Mouse (Mus musculus) ovary, postnatal 14 days (tissue): ENCODE data around the gene Ythdf2.
"Not testable (repeated sequence)": the region's sequence is repeated elsewhere in the genome, so short reads cannot be mapped to it uniquely, and the experiment has no call there.

Source experiments
- DNase-seq: peaks from one replicate; pipeline ENCODE4 v3.0.0; 2022; ENCODE audit warnings: low spot score

Ythdf2 gene

DNA sequence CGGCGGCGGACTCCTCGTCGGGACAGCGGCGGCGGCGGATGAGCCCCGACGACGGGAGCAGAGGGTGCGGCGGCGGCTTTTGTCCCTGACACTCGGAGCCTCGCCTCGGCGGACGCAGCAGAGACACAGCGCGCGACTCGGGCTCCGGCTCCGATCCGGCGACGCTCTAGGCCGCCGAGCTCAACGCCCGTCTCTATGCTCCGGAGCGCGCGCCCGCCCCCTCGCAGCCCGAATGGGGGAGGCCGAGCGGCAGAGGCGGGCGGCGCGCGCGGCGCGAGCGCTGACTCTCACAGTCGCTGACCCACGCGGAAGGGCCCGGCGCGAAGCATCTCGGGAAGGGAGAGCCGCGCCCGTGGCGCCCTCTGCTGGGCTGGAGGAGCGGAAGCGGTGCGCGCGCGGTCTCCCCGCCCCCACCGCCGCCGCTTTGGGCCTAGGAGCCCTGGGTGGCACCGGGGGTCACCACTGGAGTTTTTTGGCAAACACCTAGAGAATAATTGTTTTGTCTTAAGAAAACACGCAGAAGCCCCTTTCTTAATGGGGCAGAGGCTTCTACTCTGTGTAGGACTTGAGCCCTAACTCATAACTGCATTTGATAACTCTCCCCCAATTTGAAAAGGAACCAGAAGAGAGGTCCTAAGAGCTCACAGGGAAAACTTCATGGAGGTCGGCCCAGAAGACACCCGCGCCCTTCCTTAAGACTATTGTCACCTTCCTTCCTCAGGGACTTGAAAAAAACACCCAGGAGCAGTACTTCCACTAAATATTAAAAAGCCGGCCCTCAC is at the start of gene Ythdf2:
TSS of gene Ythdf2 (minus strand) at position 351 of the 782 bp plus-strand sequence.
- DNase-seq, result peak; percentile 98

- peak; percentile 26 for DNase-seq
These were observed 48.6 kb upstream of the Ythdf2 start for GRCm38 (mm10) chr4:132260404-132261379.

DNA sequence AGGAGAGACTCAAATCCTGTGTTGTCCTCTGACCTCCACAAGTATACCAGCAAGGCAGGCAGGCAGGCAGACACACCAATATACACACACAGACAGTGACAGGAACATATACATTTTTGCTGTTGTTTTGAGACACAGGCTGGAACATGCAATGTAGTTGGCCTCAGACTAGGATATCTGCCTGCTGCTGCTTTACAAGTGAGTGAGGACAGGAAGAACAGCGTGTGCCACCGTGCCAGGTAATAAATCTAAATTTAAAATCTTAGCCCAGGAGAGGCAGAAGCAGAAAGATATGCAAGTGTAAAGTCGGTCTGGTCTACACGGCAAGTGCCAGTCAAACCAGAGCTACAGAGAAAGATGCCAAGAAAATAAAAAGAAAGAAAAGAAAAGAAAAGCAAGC is 47.1 kb upstream of the Ythdf2 start:
- DNase-seq, result no peak

DNA sequence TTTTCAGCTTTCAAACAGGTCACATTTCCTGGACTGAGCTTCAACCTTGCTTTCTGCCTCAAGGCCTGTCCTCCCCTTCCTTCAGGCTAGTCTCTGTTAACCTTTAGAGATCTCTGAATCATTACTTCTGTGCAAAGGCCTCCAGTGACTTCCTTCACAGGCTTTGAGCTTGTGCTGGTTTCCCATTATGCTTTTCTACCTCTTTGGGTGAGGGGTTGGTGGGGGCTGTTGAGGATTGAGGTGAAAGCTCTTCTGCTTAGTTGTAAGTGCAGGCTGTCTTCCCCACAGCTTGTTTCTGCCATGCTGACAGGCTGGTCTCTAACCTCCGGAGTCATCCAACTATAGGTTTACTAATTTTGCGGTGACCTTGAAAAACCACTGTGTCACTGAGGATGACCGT is 44.3 kb upstream of the Ythdf2 start:
- DNase-seq, result no peak

DNA sequence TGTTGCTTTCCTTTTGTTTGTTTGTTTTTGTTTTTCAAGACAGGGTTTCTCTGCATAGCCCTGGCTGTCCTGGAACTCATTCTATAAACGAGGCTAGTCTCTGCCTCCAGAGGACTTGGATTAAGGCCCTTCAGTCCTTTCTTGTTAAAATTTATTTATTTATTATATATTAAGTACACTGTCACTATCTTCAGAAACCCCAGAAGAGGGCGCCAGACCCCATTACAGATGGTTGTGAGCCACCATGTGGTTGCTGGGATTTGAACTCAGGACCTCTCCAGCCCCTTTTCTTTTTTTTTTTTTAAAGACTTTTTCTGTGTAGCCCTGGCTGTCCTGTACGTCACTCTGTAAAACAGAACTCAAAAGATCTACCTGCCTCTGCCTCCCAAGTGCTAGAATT is 42.9 kb upstream of the Ythdf2 start:
- no peak for DNase-seq

DNA sequence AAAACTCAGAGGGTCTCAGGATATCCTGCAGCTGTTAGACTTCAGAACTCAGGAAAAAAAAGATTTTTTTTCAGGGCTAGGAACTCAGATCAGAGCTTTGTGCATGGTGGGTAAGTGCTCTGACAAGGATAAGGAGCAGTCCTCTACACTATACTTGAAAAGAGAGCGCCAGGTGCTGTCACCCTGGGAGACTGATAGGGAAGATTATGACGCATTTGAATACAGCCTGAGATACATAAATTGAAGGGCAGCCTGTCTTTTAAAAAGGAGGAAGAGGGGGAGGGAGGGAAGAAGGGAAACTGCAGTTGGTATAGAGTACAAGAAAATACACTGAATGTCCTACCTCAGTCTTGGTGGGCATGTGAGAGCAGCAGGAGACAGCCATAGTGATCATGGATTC is 41.5 kb upstream of the Ythdf2 start:
- DNase-seq, result no peak

GRCm38 (mm10) chr4:132253128-132253527 is 41.0 kb upstream of the Ythdf2 start:
- no peak for DNase-seq

GRCm38 (mm10) chr4:132251596-132251995 is 39.5 kb upstream of the Ythdf2 start:
- no peak for DNase-seq

- DNase-seq, result no peak
These were observed 35.4 kb upstream of the Ythdf2 start for GRCm38 (mm10) chr4:132247451-132247997.

DNA sequence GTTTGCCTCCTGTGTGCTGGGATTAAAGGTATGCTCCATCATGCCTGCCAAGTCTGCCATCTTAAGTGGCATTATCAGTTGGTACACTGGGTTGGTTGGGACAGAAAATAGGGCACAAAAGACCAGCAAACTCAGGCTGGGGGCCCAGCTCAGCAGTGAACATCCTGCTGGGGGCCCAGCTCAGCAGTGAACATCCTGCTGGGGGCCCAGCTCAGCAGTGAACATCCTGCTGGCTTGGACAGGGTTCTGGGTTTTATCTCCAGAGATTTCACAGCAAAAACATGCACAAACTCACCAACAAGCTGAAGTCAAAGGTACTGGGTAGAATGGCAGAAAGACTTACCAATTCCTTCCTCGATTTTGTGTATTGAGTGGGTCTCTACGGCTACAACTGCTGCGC is 33.5 kb upstream of the Ythdf2 start:
- no peak for DNase-seq

DNA sequence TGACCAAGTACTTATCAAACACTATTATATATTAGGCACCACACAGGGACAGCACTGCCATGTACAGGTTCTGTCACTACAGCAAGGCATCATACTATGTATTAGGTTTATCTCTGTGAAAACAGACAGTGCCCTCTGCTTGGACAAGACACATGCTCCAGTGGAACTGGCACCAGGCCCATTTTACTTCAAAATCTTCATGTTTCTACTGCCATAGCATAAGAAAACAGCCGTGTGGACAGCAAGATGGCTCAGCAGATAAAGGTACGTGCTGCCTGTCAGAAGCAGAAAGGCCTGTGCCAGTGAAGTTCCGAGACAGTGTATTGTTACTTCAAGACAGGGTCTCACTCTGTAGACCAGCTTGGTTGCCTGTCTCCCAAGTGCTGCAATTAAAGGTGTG is 29.1 kb upstream of the Ythdf2 start:
- no peak for DNase-seq

DNA sequence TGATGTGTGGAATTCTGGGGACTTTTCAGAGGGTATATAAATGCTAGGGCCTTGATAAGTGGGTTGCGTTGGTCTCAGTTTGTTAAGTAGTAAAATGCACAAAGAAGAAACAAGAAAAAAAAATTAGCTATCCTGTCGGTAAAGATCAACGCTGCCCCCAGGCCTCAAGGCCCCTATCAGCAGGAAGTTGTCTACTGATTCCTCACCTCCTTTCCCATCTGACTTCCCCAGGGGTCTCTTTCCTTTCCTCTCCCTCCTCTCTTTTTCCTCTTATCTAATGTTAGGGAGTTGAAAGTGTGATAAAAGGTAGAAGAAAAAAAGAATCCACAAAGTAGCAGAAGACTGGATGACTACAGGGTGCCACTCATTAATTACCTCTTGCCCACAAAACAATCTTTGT is 28.3 kb upstream of the Ythdf2 start:
- no peak for DNase-seq

GRCm38 (mm10) chr4:132238356-132238755 is 26.3 kb upstream of the Ythdf2 start:
- no peak for DNase-seq

- DNase-seq, result no peak
These were observed 22.6 kb upstream of the Ythdf2 start for GRCm38 (mm10) chr4:132234710-132235109.

- DNase-seq, result no peak
These were observed 18.3 kb upstream of the Ythdf2 start for GRCm38 (mm10) chr4:132230422-132230821.

DNA sequence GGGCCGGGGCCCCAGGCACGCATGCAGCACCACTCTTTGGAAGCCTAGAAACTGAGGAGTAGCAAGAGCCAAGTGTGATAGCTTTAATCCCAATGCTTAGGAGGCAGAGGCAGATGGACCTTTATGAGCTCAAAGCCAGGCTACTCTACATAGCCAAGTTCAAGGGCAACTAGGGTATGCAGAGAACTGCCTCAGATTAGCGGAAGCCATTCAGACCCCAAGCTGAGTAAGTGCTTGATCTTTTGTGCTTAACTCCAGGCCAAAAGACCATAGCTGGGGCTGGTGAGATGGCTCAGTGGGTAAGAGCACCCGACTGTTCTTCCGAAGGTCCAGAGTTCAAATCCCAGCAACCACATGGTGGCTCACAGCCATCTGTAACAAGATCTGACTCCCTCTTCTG is 9.9 kb upstream of the Ythdf2 start:
- DNase-seq, result not testable (repeated sequence)

GRCm38 (mm10) chr4:132218439-132218838 is 6.3 kb upstream of the Ythdf2 start:
- DNase-seq, result not testable (repeated sequence)

DNA sequence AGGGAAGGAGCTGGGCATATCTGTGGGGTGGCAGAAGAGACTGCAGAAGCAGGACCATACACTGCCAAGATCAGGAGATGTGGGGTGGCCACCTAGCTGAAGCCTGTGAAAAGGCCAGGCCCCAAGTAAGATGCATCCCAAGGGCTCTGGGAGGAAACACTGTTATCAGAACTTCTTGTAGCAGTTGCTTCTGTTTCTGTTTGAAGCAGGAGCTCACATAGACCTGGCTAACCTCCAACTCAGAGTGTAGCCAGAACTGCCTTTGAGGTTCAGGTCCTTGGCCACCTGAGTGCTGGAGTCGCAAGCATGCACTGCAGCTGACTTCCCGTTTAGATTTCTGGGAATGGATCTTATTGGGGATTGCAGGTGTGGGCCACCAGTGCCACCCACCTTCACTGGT is 5.7 kb upstream of the Ythdf2 start:
- DNase-seq, result no peak

DNA sequence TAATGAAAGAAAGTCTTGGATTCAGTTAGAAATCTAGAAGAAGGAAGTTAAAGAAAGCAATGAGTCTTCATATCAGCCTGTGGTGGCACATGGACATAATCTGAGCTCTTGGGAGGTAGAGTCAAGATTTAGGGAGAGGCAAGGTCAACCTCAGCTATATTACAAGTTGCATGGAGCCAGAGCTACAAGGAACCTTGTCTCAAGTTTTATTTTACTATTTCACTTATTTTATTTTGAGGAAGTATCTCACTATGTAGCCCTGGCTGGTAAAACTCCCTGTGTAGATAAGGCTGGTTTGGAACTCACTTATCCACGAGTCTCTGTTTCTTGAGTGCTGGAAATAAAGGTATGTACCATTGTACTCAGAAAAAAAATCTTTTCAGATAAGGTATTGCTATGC is 4.5 kb upstream of the Ythdf2 start:
- DNase-seq, result no peak

DNA sequence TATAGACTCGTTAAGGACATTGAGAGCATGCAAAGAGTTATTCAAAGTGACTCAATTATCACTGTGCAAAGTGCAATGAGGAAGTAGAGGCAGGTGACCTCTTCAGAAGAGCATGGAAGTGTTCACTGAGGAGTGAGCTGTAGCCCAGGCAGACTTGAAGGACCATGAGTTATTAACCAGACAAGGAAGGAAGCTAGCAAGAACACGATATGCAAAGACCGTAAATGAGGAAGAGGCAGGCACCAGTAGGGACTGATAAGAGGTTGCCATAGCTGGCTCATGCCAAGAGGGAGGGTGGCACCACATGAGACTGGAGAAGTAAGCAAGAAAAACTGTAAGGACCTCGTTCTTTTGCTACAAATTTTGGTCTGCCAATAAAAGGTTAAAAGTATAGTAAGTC is 2.7 kb upstream of the Ythdf2 start:
- DNase-seq, result no peak

- peak; percentile 21 for DNase-seq
These were observed 786 bp downstream of the Ythdf2 start for GRCm38 (mm10) chr4:132211091-132211942.

DNA sequence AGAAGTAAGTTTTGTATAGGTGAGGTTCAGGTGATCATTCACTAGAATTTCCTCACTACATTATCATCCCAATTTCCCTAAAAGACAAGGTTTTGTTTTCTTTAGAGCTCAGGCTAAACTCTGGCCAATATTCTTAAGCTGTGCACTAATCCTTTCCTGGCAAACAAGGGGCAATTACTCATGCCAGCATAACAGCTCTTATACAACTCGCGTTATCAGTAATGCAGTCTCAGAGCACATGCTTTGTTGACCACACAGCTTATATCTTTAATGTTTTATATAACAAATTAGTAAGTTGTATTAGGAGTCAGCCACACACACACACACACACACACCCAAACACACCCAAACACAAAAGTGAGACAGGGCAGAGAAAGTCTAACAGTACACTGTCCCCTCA is 1.8 kb downstream of the Ythdf2 start:
- DNase-seq, result no peak
